Mouse (Mus musculus) heart, postnatal 0 days (tissue): ENCODE measurements at regions not wholly inside any gene's neighbourhood (a gene's known extent, or its start where the extent isn't known, plus 50 kb on each side); places are given as distances from the start of the nearest gene placed in this dataset.

Source experiments
- ATAC-seq: fragments of 200-750 bp; cut with Nextera tagmentation; 2 replicates; pipeline ENCODE4 v1.8.0; 2017; ENCODE audit warnings: low read depth, moderate number of reproducible peaks, moderate library complexity; ENCODE audit not compliant: insufficient read depth
- DNase-seq: peaks from one replicate; pipeline ENCODE4 v3.0.0-alpha.2; 2016; ENCODE audit warnings: low spot score
- H3K27ac ChIP-seq: fragments of 300-500 bp; sonication (generic); 2 replicates; pipeline ENCODE4 v1.5.1; 2014; ENCODE audit warnings: low read depth, mild to moderate bottlenecking
- H3K27me3 ChIP-seq: fragments of 300-500 bp; sonication (generic); 2 replicates; pipeline ENCODE4 v1.6.1; 2014; ENCODE audit warnings: low read length, mixed read lengths; ENCODE audit not compliant: control insufficient read depth, insufficient read depth
- H3K36me3 ChIP-seq: fragments of 300-500 bp; sonication (generic); replicated peaks from 2 replicates; pipeline ENCODE4 v1.6.1; 2014; ENCODE audit warnings: low read length, mixed read lengths; ENCODE audit not compliant: control insufficient read depth, insufficient read depth
- H3K4me1 ChIP-seq: fragments of 300-500 bp; sonication (generic); 2 replicates; pipeline ENCODE4 v1.6.1; 2014; ENCODE audit warnings: antibody characterized with exemption; ENCODE audit not compliant: control insufficient read depth, insufficient read depth
- H3K4me2 ChIP-seq: fragments of 300-500 bp; sonication (generic); 2 replicates; pipeline ENCODE4 v1.6.1; 2014; ENCODE audit warnings: low read depth, mild to moderate bottlenecking, low read length, moderate library complexity
- H3K4me3 ChIP-seq: fragments of 300-500 bp; sonication (generic); 2 replicates; pipeline ENCODE4 v1.5.1; 2014; ENCODE audit warnings: low read depth, low read length
- H3K9ac ChIP-seq: fragments of 300-500 bp; sonication (generic); replicated peaks from 2 replicates; pipeline ENCODE4 v1.6.1; 2014; ENCODE audit warnings: low read depth, low read length, mixed read lengths
- H3K9me3 ChIP-seq: fragments of 300-500 bp; sonication (generic); replicated peaks from 2 replicates; pipeline ENCODE4 v1.6.1; 2016; ENCODE audit warnings: low read length; ENCODE audit not compliant: control insufficient read depth
- CTCF ChIP-seq: IDR thresholded peaks from 2 replicates; pipeline ENCODE4 v1.5.1; 2016; ENCODE audit warnings: antibody characterized with exemption, control low read depth, low read depth
- EP300 ChIP-seq: IDR thresholded peaks from 2 replicates; pipeline ENCODE4 v1.6.1; 2016; ENCODE audit warnings: antibody characterized with exemption, low read depth
- WGBS: fragments of 180-500 bp; shearing (Covaris S2); extraction: QIAGEN DNeasy Blood & Tissue Kit; methylation state at CpG from one replicate; pipeline ENCODE4 v1.1.7; 2014; 5-methylcytosine and 5-hydroxymethylcytosine counted together

GRCm38 (mm10) chr2:17181597-17181996, 549.7 kb downstream of the Nebl start:
- no peaks in the 10 kb centered on the region for H3K36me3 ChIP-seq
- WGBS, result 83% methylated on average over 2 of the region's 2 CpGs
- H3K4me3 ChIP-seq, result no peak overlapping the region
- no peak overlapping the region for H3K9ac ChIP-seq
- no peaks in the 10 kb centered on the region for H3K9me3 ChIP-seq
- no peaks in the 10 kb centered on the region for H3K4me1 ChIP-seq
- H3K27me3 ChIP-seq, result no peaks in the 10 kb centered on the region
- no peak for DNase-seq
- TF ChIP-seq CTCF (no peak), EP300 (no peak)
- ATAC-seq, result no peak
- no peak overlapping the region for H3K27ac ChIP-seq
- H3K4me2 ChIP-seq, result no peak overlapping the region

GRCm38 (mm10) chr2:17168896-17169295, 562.4 kb downstream of the Nebl start:
- 83% methylated on average over 6 of the region's 6 CpGs for WGBS
- no peak overlapping the region for H3K9ac ChIP-seq
- no peak for ATAC-seq
- no peaks in the 10 kb centered on the region for H3K36me3 ChIP-seq
- no peaks in the 10 kb centered on the region for H3K9me3 ChIP-seq
- no peak overlapping the region for H3K4me3 ChIP-seq
- TF ChIP-seq CTCF, result no peak
- TF ChIP-seq EP300, result no peak
- no peaks in the 10 kb centered on the region for H3K4me1 ChIP-seq
- no peak overlapping the region for H3K27ac ChIP-seq
- no peak overlapping the region for H3K4me2 ChIP-seq
- no peaks in the 10 kb centered on the region for H3K27me3 ChIP-seq
- no peak for DNase-seq

GRCm38 (mm10) chr2:17165016-17165415, 566.2 kb downstream of the Nebl start:
- Histone ChIP-seq H3K4me3 (no peak overlapping the region), H3K4me1 (no peaks in the 10 kb centered on the region), H3K9ac (no peak overlapping the region), H3K9me3 (no peaks in the 10 kb centered on the region), H3K4me2 (no peak overlapping the region), H3K36me3 (no peaks in the 10 kb centered on the region), H3K27me3 (no peaks in the 10 kb centered on the region), H3K27ac (no peak overlapping the region)
- no peak for ATAC-seq
- TF ChIP-seq CTCF, result no peak
- TF ChIP-seq EP300, result no peak
- DNase-seq, result no peak
- WGBS, result 50% methylated on average over 2 of the region's 2 CpGs

GRCm38 (mm10) chr2:17158463-17158862, 572.8 kb downstream of the Nebl start:
- Histone ChIP-seq H3K27me3 (no peaks in the 10 kb centered on the region), H3K36me3 (no peaks in the 10 kb centered on the region), H3K4me2 (no peak overlapping the region), H3K9ac (no peak overlapping the region), H3K4me3 (no peak overlapping the region), H3K27ac (no peak overlapping the region), H3K4me1 (no peaks in the 10 kb centered on the region), H3K9me3 (no peaks in the 10 kb centered on the region)
- DNase-seq (no peak), ATAC-seq (no peak)
- 74% methylated on average over 1 of the region's 1 CpGs for WGBS
- TF ChIP-seq CTCF (no peak), EP300 (no peak)

- H3K27ac ChIP-seq, result no peak overlapping the region
- H3K4me2 ChIP-seq, result no peak overlapping the region
- DNase-seq (no peak), ATAC-seq (no peak)
- 38% methylated on average over 1 of the region's 1 CpGs for WGBS
- H3K4me3 ChIP-seq, result no peak overlapping the region
- H3K36me3 ChIP-seq, result no peaks in the 10 kb centered on the region
- no peaks in the 10 kb centered on the region for H3K4me1 ChIP-seq
- H3K27me3 ChIP-seq, result no peaks in the 10 kb centered on the region
- no peak overlapping the region for H3K9ac ChIP-seq
- no peaks in the 10 kb centered on the region for H3K9me3 ChIP-seq
- TF ChIP-seq CTCF (no peak), EP300 (no peak)
Measured at GRCm38 (mm10) chr2:17157336-17157735, 573.9 kb downstream of the Nebl start.

- Histone ChIP-seq H3K4me2 (no peak overlapping the region), H3K27me3 (no peaks in the 10 kb centered on the region), H3K36me3 (no peaks in the 10 kb centered on the region), H3K27ac (no peak overlapping the region), H3K9ac (no peak overlapping the region), H3K9me3 (no peaks in the 10 kb centered on the region), H3K4me1 (no peaks in the 10 kb centered on the region), H3K4me3 (no peak overlapping the region)
- no peak for ATAC-seq
- no peak for TF ChIP-seq EP300
- TF ChIP-seq CTCF, result no peak
- 63% methylated on average over 2 of the region's 2 CpGs for WGBS
- DNase-seq, result no peak
Measured at GRCm38 (mm10) chr2:17155596-17155995, 575.7 kb downstream of the Nebl start.
